Mouse (Mus musculus): Measurements from ENCODE around the gene Rev3l. TPM values are rescaled to one million over a fixed set of nuclear protein-coding genes. Genes with fewer than 3 reads are reported as not detected.

Rev3l gene
- polyA plus RNA-seq, 1 experiment from 2014 or later: 18.2 TPM

- Histone ChIP-seq H3K9me3 (replicated peaks; ENCODE audit: control insufficient read depth, low read length) (no peaks in the 10 kb centered on the region), H3K27me3 (ENCODE audit: control insufficient read depth, insufficient read depth, low read length) (no peaks in the 10 kb centered on the region), H3K4me3 (replicated peaks; ENCODE audit: low read length) (no peak overlapping the region), H3K4me2 (ENCODE audit: low read depth, low read length) (no peak overlapping the region), H3K9ac (ENCODE audit: low read length) (no peak overlapping the region), H3K4me1 (ENCODE audit: control insufficient read depth, insufficient read depth, low read length) (peaks cover 6% of the 10 kb centered on the region; the same call in 1 of the 2 replicates), H3K27ac (ENCODE audit: low read length) (no peak overlapping the region), H3K36me3 (ENCODE audit: control insufficient read depth, insufficient read depth, low read length) (no peaks in the 10 kb centered on the region)
- WGBS: 69% methylated on average over 9 of the region's 9 CpGs
- ATAC-seq (ENCODE audit: insufficient read depth, low FRiP score): no peak
These were observed 42.2 kb downstream of the Rev3l start for GRCm38 (mm10) chr10:39773940-39774726.

GRCm38 (mm10) chr10:39776927-39777326 is 45.0 kb downstream of the Rev3l start:
- Histone ChIP-seq H3K36me3 (ENCODE audit: control insufficient read depth, insufficient read depth, low read length) (no peaks in the 10 kb centered on the region), H3K4me2 (ENCODE audit: low read depth, low read length) (no peak overlapping the region), H3K4me3 (replicated peaks; ENCODE audit: low read length) (no peak overlapping the region), H3K4me1 (ENCODE audit: control insufficient read depth, insufficient read depth, low read length) (peaks cover 6% of the 10 kb centered on the region; the same call in 1 of the 2 replicates), H3K27ac (ENCODE audit: low read length) (no peak overlapping the region), H3K9me3 (replicated peaks; ENCODE audit: control insufficient read depth, low read length) (no peaks in the 10 kb centered on the region), H3K9ac (ENCODE audit: low read length) (no peak overlapping the region), H3K27me3 (ENCODE audit: control insufficient read depth, insufficient read depth, low read length) (no peaks in the 10 kb centered on the region)
- 83% methylated on average over 3 of the region's 3 CpGs for WGBS
- ATAC-seq (ENCODE audit: insufficient read depth, low FRiP score): no peak

- Histone ChIP-seq H3K4me3 (replicated peaks; ENCODE audit: low read length) (no peak overlapping the region), H3K9ac (ENCODE audit: low read length) (no peak overlapping the region), H3K27ac (ENCODE audit: low read length) (no peak overlapping the region), H3K27me3 (ENCODE audit: control insufficient read depth, insufficient read depth, low read length) (no peaks in the 10 kb centered on the region), H3K4me1 (ENCODE audit: control insufficient read depth, insufficient read depth, low read length) (peaks cover 3% of the 10 kb centered on the region; the same call in 1 of the 2 replicates), H3K4me2 (ENCODE audit: low read depth, low read length) (no peak overlapping the region), H3K36me3 (ENCODE audit: control insufficient read depth, insufficient read depth, low read length) (no peaks in the 10 kb centered on the region), H3K9me3 (replicated peaks; ENCODE audit: control insufficient read depth, low read length) (no peaks in the 10 kb centered on the region)
- no peak for ATAC-seq (ENCODE audit: insufficient read depth, low FRiP score)
- 81% methylated on average over 4 of the region's 4 CpGs for WGBS
These were observed 46.4 kb downstream of the Rev3l start for GRCm38 (mm10) chr10:39778305-39778704.

GRCm38 (mm10) chr10:39785241-39785640 is 53.3 kb downstream of the Rev3l start:
- Histone ChIP-seq H3K9ac (ENCODE audit: low read length) (no peak overlapping the region), H3K27me3 (ENCODE audit: control insufficient read depth, insufficient read depth, low read length) (no peaks in the 10 kb centered on the region), H3K27ac (ENCODE audit: low read length) (no peak overlapping the region), H3K4me2 (ENCODE audit: low read depth, low read length) (no peak overlapping the region), H3K36me3 (ENCODE audit: control insufficient read depth, insufficient read depth, low read length) (no peaks in the 10 kb centered on the region), H3K4me1 (ENCODE audit: control insufficient read depth, insufficient read depth, low read length) (no peaks in the 10 kb centered on the region), H3K9me3 (replicated peaks; ENCODE audit: control insufficient read depth, low read length) (no peaks in the 10 kb centered on the region), H3K4me3 (replicated peaks; ENCODE audit: low read length) (no peak overlapping the region)
- ATAC-seq (ENCODE audit: insufficient read depth, low FRiP score): no peak
- WGBS: 79% methylated on average over 3 of the region's 3 CpGs

GRCm38 (mm10) chr10:39793295-39793694 is 61.4 kb downstream of the Rev3l start:
- Histone ChIP-seq H3K4me2 (ENCODE audit: low read depth, low read length) (no peak overlapping the region), H3K4me3 (replicated peaks; ENCODE audit: low read length) (no peak overlapping the region), H3K36me3 (ENCODE audit: control insufficient read depth, insufficient read depth, low read length) (no peaks in the 10 kb centered on the region; the same call in 1 of the 2 replicates), H3K27me3 (ENCODE audit: control insufficient read depth, insufficient read depth, low read length) (no peaks in the 10 kb centered on the region), H3K27ac (ENCODE audit: low read length) (no peak overlapping the region), H3K4me1 (ENCODE audit: control insufficient read depth, insufficient read depth, low read length) (no peaks in the 10 kb centered on the region), H3K9ac (ENCODE audit: low read length) (no peak overlapping the region), H3K9me3 (replicated peaks; ENCODE audit: control insufficient read depth, low read length) (no peaks in the 10 kb centered on the region)
- ATAC-seq (ENCODE audit: insufficient read depth, low FRiP score): no peak
- WGBS: 85% methylated on average over 1 of the region's 1 CpGs

GRCm38 (mm10) chr10:39811507-39811906 is 79.6 kb downstream of the Rev3l start:
- Histone ChIP-seq H3K27ac (ENCODE audit: low read length) (no peak overlapping the region), H3K9ac (ENCODE audit: low read length) (no peak overlapping the region), H3K27me3 (ENCODE audit: control insufficient read depth, insufficient read depth, low read length) (no peaks in the 10 kb centered on the region), H3K4me1 (ENCODE audit: control insufficient read depth, insufficient read depth, low read length) (no peaks in the 10 kb centered on the region), H3K4me3 (replicated peaks; ENCODE audit: low read length) (no peak overlapping the region), H3K36me3 (ENCODE audit: control insufficient read depth, insufficient read depth, low read length) (peaks cover 19% of the 10 kb centered on the region), H3K9me3 (replicated peaks; ENCODE audit: control insufficient read depth, low read length) (no peaks in the 10 kb centered on the region), H3K4me2 (ENCODE audit: low read depth, low read length) (no peak overlapping the region)
- no peak for ATAC-seq (ENCODE audit: insufficient read depth, low FRiP score)
- 66% methylated on average over 3 of the region's 3 CpGs for WGBS

GRCm38 (mm10) chr10:39842621-39843020 is 110.7 kb downstream of the Rev3l start:
- Histone ChIP-seq H3K36me3 (ENCODE audit: control insufficient read depth, insufficient read depth, low read length) (peaks cover 14% of the 10 kb centered on the region), H3K9ac (ENCODE audit: low read length) (no peak overlapping the region), H3K9me3 (replicated peaks; ENCODE audit: control insufficient read depth, low read length) (no peaks in the 10 kb centered on the region), H3K4me3 (replicated peaks; ENCODE audit: low read length) (no peak overlapping the region), H3K4me2 (ENCODE audit: low read depth, low read length) (no peak overlapping the region), H3K27ac (ENCODE audit: low read length) (no peak overlapping the region), H3K27me3 (ENCODE audit: control insufficient read depth, insufficient read depth, low read length) (no peaks in the 10 kb centered on the region), H3K4me1 (ENCODE audit: control insufficient read depth, insufficient read depth, low read length) (no peaks in the 10 kb centered on the region)
- WGBS: 84% methylated on average over 1 of the region's 1 CpGs
- ATAC-seq (ENCODE audit: insufficient read depth, low FRiP score): no peak

GRCm38 (mm10) chr10:39865509-39865908 is 133.6 kb downstream of the Rev3l start:
- Histone ChIP-seq H3K36me3 (ENCODE audit: control insufficient read depth, insufficient read depth, low read length) (peaks cover 20% of the 10 kb centered on the region), H3K4me3 (replicated peaks; ENCODE audit: low read length) (no peak overlapping the region), H3K9me3 (replicated peaks; ENCODE audit: control insufficient read depth, low read length) (no peaks in the 10 kb centered on the region), H3K9ac (ENCODE audit: low read length) (no peak overlapping the region), H3K27me3 (ENCODE audit: control insufficient read depth, insufficient read depth, low read length) (no peaks in the 10 kb centered on the region), H3K4me1 (ENCODE audit: control insufficient read depth, insufficient read depth, low read length) (no peaks in the 10 kb centered on the region), H3K4me2 (ENCODE audit: low read depth, low read length) (no peak overlapping the region), H3K27ac (ENCODE audit: low read length) (no peak overlapping the region)
- no peak for ATAC-seq (ENCODE audit: insufficient read depth, low FRiP score)
- WGBS: 79% methylated on average over 2 of the region's 2 CpGs

- Histone ChIP-seq H3K9me3 (replicated peaks; ENCODE audit: control insufficient read depth, low read length) (no peaks in the 10 kb centered on the region), H3K4me2 (ENCODE audit: low read depth, low read length) (no peak overlapping the region), H3K27me3 (ENCODE audit: control insufficient read depth, insufficient read depth, low read length) (no peaks in the 10 kb centered on the region), H3K27ac (ENCODE audit: low read length) (no peak overlapping the region), H3K9ac (ENCODE audit: low read length) (no peak overlapping the region), H3K4me3 (replicated peaks; ENCODE audit: low read length) (no peak overlapping the region), H3K36me3 (ENCODE audit: control insufficient read depth, insufficient read depth, low read length) (no peaks in the 10 kb centered on the region), H3K4me1 (ENCODE audit: control insufficient read depth, insufficient read depth, low read length) (no peaks in the 10 kb centered on the region)
- 49% methylated on average over 3 of the region's 3 CpGs for WGBS
- ATAC-seq (ENCODE audit: insufficient read depth, low FRiP score): no peak
These were observed 156.7 kb downstream of the Rev3l start for GRCm38 (mm10) chr10:39888621-39889020.
